ENCODE assay signal across 20 mouse cellular contexts in the genomic region with DNA sequence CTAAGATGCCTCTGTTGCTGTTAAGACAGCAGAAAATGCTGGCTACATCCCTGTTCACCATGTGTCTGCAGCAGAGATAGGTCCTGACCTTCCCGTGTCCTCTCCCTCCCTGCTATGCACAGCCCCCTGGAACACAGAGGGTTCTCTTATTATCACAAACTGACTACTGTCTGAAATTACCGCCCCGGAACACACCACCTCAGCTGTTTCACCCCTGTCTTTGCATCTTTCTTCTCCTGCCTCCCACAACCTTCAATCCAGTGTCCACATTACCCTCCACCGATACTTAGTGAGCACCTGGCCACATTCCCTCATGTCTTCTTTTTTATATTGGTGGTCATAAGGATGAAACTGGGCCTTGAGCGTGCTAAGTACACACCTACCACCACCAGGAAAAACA.
DNase-seq lines count a peak whose midpoint lies in the region; ATAC-seq and TF ChIP-seq lines count a peak whose summit lies in the region.
"Had no signal": no experiment of that assay in that cellular context is flagged by ENCODE, and none has a peak within 500 bp of the region (broad histone marks: within the 10 kb centered on the region; RNA-seq: fewer than 3 reads in every experiment).

No protein-coding gene starts in this region.

- H3K4me3 ChIP-seq in forebrain, embryonic 10.5 days, result no peak overlapping the region
- H3K4me3 ChIP-seq in forebrain, embryonic 13.5 days, result no peak overlapping the region
- no peak overlapping the region for H3K4me3 ChIP-seq in heart, embryonic 10.5 days
- no peak overlapping the region for H3K4me3 ChIP-seq in lung, embryonic 14.5 days (ENCODE audit: low read depth, low read length)
- no peak overlapping the region for H3K4me3 ChIP-seq in midbrain, embryonic 11.5 days (ENCODE audit: low read depth, low read length)
- H3K4me3 ChIP-seq in midbrain, embryonic 13.5 days (replicated peaks), result no peak overlapping the region
- H3K4me3 ChIP-seq: embryonic facial prominence, embryonic 12.5 days; forebrain, embryonic 12.5 days; hindbrain, embryonic 15.5 days had no signal

- ATAC-seq in forebrain, embryonic 13.5 days, result no peak
- ATAC-seq in lung, embryonic 14.5 days (ENCODE audit: insufficient read depth), result no peak
- ATAC-seq in midbrain, embryonic 11.5 days (ENCODE audit: low FRiP score), result no peak
- no peak for ATAC-seq in midbrain, embryonic 13.5 days
- ATAC-seq: forebrain, postnatal 0 days; inflammation-experienced regulatory T-cells, adult 6 months; intestine, postnatal 0 days had no signal

- no peak for DNase-seq in forebrain, embryonic 10.5 days (ENCODE audit: extremely low spot score, low spot score)
- DNase-seq in heart, embryonic 10.5 days (ENCODE audit: low spot score), result no peak
- DNase-seq in heart, postnatal 4 days, result no peak
- DNase-seq in lung, embryonic 14.5 days, result no peak
- DNase-seq in lung, postnatal 10 days, result no peak
- DNase-seq in midbrain, embryonic 11.5 days (ENCODE audit: low spot score, missing footprints), result peak; percentile 56
- DNase-seq: adrenal gland, postnatal 10 days; cerebellum, adult 18-20 months; cerebellum, adult 9-11 months; cerebellum, postnatal 36 days; forebrain, postnatal 0 days; gastrocnemius, postnatal 36 days; heart, postnatal 14 days had no signal

- H3K9ac ChIP-seq in forebrain, embryonic 13.5 days, result no peak overlapping the region
- no peak overlapping the region for H3K9ac ChIP-seq in lung, embryonic 14.5 days
- H3K9ac ChIP-seq in midbrain, embryonic 11.5 days (ENCODE audit: low read length), result no peak overlapping the region
- no peak overlapping the region for H3K9ac ChIP-seq in midbrain, embryonic 13.5 days (replicated peaks)
- H3K9ac ChIP-seq: embryonic facial prominence, embryonic 12.5 days; forebrain, embryonic 12.5 days; forebrain, postnatal 0 days; hindbrain, embryonic 15.5 days had no signal

- peaks cover 31% of the 10 kb centered on the region for H3K4me1 ChIP-seq in forebrain, embryonic 10.5 days
- H3K4me1 ChIP-seq in forebrain, embryonic 13.5 days, result peaks cover 21% of the 10 kb centered on the region
- peaks cover 29% of the 10 kb centered on the region for H3K4me1 ChIP-seq in heart, embryonic 10.5 days
- peaks cover 10% of the 10 kb centered on the region for H3K4me1 ChIP-seq in lung, embryonic 14.5 days (ENCODE audit: insufficient read depth)
- peaks cover 11% of the 10 kb centered on the region for H3K4me1 ChIP-seq in midbrain, embryonic 11.5 days (ENCODE audit: control insufficient read depth, insufficient read depth, low read length)
- peaks cover 21% of the 10 kb centered on the region for H3K4me1 ChIP-seq in midbrain, embryonic 13.5 days (replicated peaks)

- H3K27ac ChIP-seq in forebrain, embryonic 10.5 days, result 0 out of 2 replicates have a peak overlapping the region, but pooled peaks have one; percentile 8
- H3K27ac ChIP-seq in forebrain, embryonic 13.5 days, result no peak overlapping the region
- peak overlapping the region; percentile 84; the same call in 1 of the 2 replicates for H3K27ac ChIP-seq in heart, embryonic 10.5 days
- 0 out of 2 replicates have a peak overlapping the region, but pooled peaks have one; percentile 20 for H3K27ac ChIP-seq in lung, embryonic 14.5 days (ENCODE audit: low read depth)
- no peak overlapping the region for H3K27ac ChIP-seq in midbrain, embryonic 11.5 days (ENCODE audit: low read depth, low read length)
- no peak overlapping the region for H3K27ac ChIP-seq in midbrain, embryonic 13.5 days
- H3K27ac ChIP-seq: embryonic facial prominence, embryonic 12.5 days; forebrain, embryonic 12.5 days; hindbrain, embryonic 15.5 days had no signal

- WGBS in forebrain, embryonic 10.5 days, result 60% methylated on average over 5 of the region's 5 CpGs
- 61% methylated on average over 5 of the region's 5 CpGs for WGBS in forebrain, embryonic 13.5 days
- 51% methylated on average over 5 of the region's 5 CpGs for WGBS in heart, embryonic 10.5 days
- 57% methylated on average over 5 of the region's 5 CpGs for WGBS in lung, embryonic 14.5 days
- 66% methylated on average over 5 of the region's 5 CpGs for WGBS in midbrain, embryonic 11.5 days
- WGBS in midbrain, embryonic 13.5 days, result 69% methylated on average over 5 of the region's 5 CpGs

- no peak for TF ChIP-seq CTCF in lung, embryonic 14.5 days (IDR thresholded peaks at IDR 0.05; ENCODE audit: low read depth)

- no peaks in the 10 kb centered on the region for H3K27me3 ChIP-seq in forebrain, embryonic 10.5 days (ENCODE audit: poor library complexity, severe bottlenecking)
- no peaks in the 10 kb centered on the region for H3K27me3 ChIP-seq in forebrain, embryonic 13.5 days
- H3K27me3 ChIP-seq in heart, embryonic 10.5 days (ENCODE audit: insufficient read depth, poor library complexity, severe bottlenecking), result no peaks in the 10 kb centered on the region
- H3K27me3 ChIP-seq in lung, embryonic 14.5 days (ENCODE audit: insufficient read depth, low read length), result no peaks in the 10 kb centered on the region
- H3K27me3 ChIP-seq in midbrain, embryonic 11.5 days (ENCODE audit: control insufficient read depth, insufficient read depth, low read length), result no peaks in the 10 kb centered on the region
- H3K27me3 ChIP-seq in midbrain, embryonic 13.5 days, result peaks cover 6% of the 10 kb centered on the region; the same call in 1 of the 2 replicates
- H3K27me3 ChIP-seq: embryonic facial prominence, embryonic 12.5 days; forebrain, embryonic 12.5 days; hindbrain, embryonic 15.5 days had no signal

- H3K9me3 ChIP-seq in forebrain, embryonic 10.5 days, result no peaks in the 10 kb centered on the region
- no peaks in the 10 kb centered on the region for H3K9me3 ChIP-seq in forebrain, embryonic 13.5 days (replicated peaks)
- no peaks in the 10 kb centered on the region for H3K9me3 ChIP-seq in heart, embryonic 10.5 days
- no peaks in the 10 kb centered on the region for H3K9me3 ChIP-seq in lung, embryonic 14.5 days (ENCODE audit: low read depth, low read length)
- no peaks in the 10 kb centered on the region for H3K9me3 ChIP-seq in midbrain, embryonic 11.5 days (ENCODE audit: control insufficient read depth, low read length)
- no peaks in the 10 kb centered on the region for H3K9me3 ChIP-seq in midbrain, embryonic 13.5 days
- H3K9me3 ChIP-seq: embryonic facial prominence, embryonic 12.5 days; forebrain, embryonic 12.5 days; hindbrain, embryonic 15.5 days had no signal

- no peaks in the 10 kb centered on the region for H3K36me3 ChIP-seq in forebrain, embryonic 10.5 days (replicated peaks)
- H3K36me3 ChIP-seq in forebrain, embryonic 13.5 days (ENCODE audit: poor library complexity, severe bottlenecking), result no peaks in the 10 kb centered on the region
- H3K36me3 ChIP-seq in heart, embryonic 10.5 days, result no peaks in the 10 kb centered on the region
- no peaks in the 10 kb centered on the region for H3K36me3 ChIP-seq in lung, embryonic 14.5 days (ENCODE audit: insufficient read depth)
- H3K36me3 ChIP-seq in midbrain, embryonic 11.5 days (ENCODE audit: control insufficient read depth, insufficient read depth, low read length), result no peaks in the 10 kb centered on the region
- no peaks in the 10 kb centered on the region for H3K36me3 ChIP-seq in midbrain, embryonic 13.5 days
- H3K36me3 ChIP-seq: embryonic facial prominence, embryonic 12.5 days; forebrain, embryonic 12.5 days; hindbrain, embryonic 15.5 days had no signal

- no peak overlapping the region for H3K4me2 ChIP-seq in forebrain, embryonic 13.5 days
- no peak overlapping the region for H3K4me2 ChIP-seq in lung, embryonic 14.5 days
- H3K4me2 ChIP-seq in midbrain, embryonic 11.5 days, result no peak overlapping the region
- H3K4me2 ChIP-seq in midbrain, embryonic 13.5 days (replicated peaks), result no peak overlapping the region
- H3K4me2 ChIP-seq: embryonic facial prominence, embryonic 12.5 days; forebrain, embryonic 12.5 days; hindbrain, embryonic 15.5 days had no signal

Comparison
In these comparisons a context has a peak if more than half of its experiments do, and no peak if none do; other contexts are left out.
1. H3K27ac ChIP-seq: peak in forebrain, embryonic 10.5 days (single experiment), heart, embryonic 10.5 days (single experiment) and lung, embryonic 14.5 days (single experiment); none in forebrain, embryonic 13.5 days (single experiment), midbrain, embryonic 11.5 days (single experiment) and midbrain, embryonic 13.5 days (single experiment).